ENCODE assay signal across 9 mouse cellular contexts in the genomic region with DNA sequence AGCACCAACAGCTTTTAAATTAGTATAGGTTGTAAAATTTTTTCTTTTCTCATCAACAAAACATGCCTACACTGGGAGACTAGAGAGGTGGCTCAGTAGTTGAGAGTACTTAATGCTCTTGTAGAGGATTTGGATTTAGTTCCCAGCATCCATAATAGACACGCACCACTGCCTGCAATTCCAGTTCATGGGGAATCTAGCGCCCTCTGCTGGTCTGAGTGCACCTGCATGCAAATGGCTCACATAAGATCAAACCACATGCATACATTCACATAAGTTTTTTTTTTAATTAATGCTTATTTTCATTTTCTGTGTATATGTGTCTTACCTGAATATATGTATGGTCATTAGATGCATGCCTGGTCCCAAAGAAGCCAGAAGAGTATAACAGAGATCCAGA. TPM values are rescaled to one million over a fixed set of nuclear protein-coding genes. Genes with fewer than 3 reads are reported as not detected.
DNase-seq lines count a peak whose midpoint lies in the region; ATAC-seq and TF ChIP-seq lines count a peak whose summit lies in the region.
"Had no signal": no experiment of that assay in that cellular context is flagged by ENCODE, and none has a peak within 500 bp of the region (broad histone marks: within the 10 kb centered on the region; RNA-seq: fewer than 3 reads in every experiment).

No protein-coding gene starts in this region.

- no peaks in the 10 kb centered on the region for H3K4me1 ChIP-seq in heart, embryonic 11.5 days (ENCODE audit: control insufficient read depth, insufficient read depth, low read length)
- no peaks in the 10 kb centered on the region; a peak in 1 of 4 replicates for H3K4me1 ChIP-seq in MEL (ENCODE audit: control insufficient read depth in 1 of 2, insufficient read depth in 2 of 2, low read length in 2 of 2)

- no peak overlapping the region for H3K9ac ChIP-seq in heart, embryonic 11.5 days (ENCODE audit: low read depth, low read length)
- no peak overlapping the region for H3K9ac ChIP-seq in MEL (ENCODE audit: control insufficient read depth, low read depth, low read length, poor library complexity, severe bottlenecking)
- H3K9ac ChIP-seq: lung, embryonic 15.5 days had no signal

- no peaks in the 10 kb centered on the region for H3K27me3 ChIP-seq in heart, embryonic 11.5 days (ENCODE audit: control insufficient read depth, insufficient read depth, low read length)
- no peaks in the 10 kb centered on the region; a peak in 2 of 4 replicates for H3K27me3 ChIP-seq in MEL (ENCODE audit: control insufficient read depth in 1 of 2, insufficient read depth in 2 of 2, low read length in 2 of 2)

- no peaks in the 10 kb centered on the region for H3K36me3 ChIP-seq in heart, embryonic 11.5 days (ENCODE audit: control insufficient read depth, insufficient read depth, low read length)
- H3K36me3 ChIP-seq in MEL (ENCODE audit: control insufficient read depth in 1 of 2, insufficient read depth in 2 of 2, low read length in 2 of 2) = no peaks in the 10 kb centered on the region
- H3K36me3 ChIP-seq: lung, embryonic 15.5 days had no signal

- peak; percentile 68 to 80 (median 77) for TF ChIP-seq CTCF in MEL (IDR thresholded peaks at IDR 0.05 in 2 of 3, conservative IDR thresholded peaks at IDR 0.05 in 1 of 3; ENCODE audit: control insufficient read depth in 1 of 3, insufficient read depth in 1 of 3, low read depth in 2 of 3, low read length in 3 of 3, poor library complexity in 1 of 3, severe bottlenecking in 1 of 3)

- H3K79me2 ChIP-seq in MEL (ENCODE audit: control insufficient read depth, insufficient read depth, low read length, poor library complexity) = no peaks in the 10 kb centered on the region

- H3K27ac ChIP-seq in heart, embryonic 11.5 days (ENCODE audit: low read depth, low read length) = no peak overlapping the region
- H3K27ac ChIP-seq in MEL (ENCODE audit: control insufficient read depth, low read depth, low read length) = no peak overlapping the region
- H3K27ac ChIP-seq: lung, embryonic 15.5 days had no signal

- peak; percentile 40 for TF ChIP-seq RAD21 in MEL (IDR thresholded peaks at IDR 0.05; ENCODE audit: low read depth, low read length)

- H3K9me3 ChIP-seq in heart, embryonic 11.5 days (replicated peaks; ENCODE audit: control insufficient read depth, low read length) = no peaks in the 10 kb centered on the region
- no peaks in the 10 kb centered on the region for H3K9me3 ChIP-seq in MEL (replicated peaks; ENCODE audit: insufficient read depth, low read length)
- H3K9me3 ChIP-seq: lung, embryonic 15.5 days had no signal

- 24% methylated on average over 2 of the region's 2 CpGs for whole genome bisulfite sequencing in heart, embryonic 11.5 days (ENCODE audit: insufficient replicate concordance)

- DNase-seq in heart, adult 8-10 months (ENCODE audit: low spot score) = peak; percentile 31
- peak; percentile 53 for DNase-seq in A20 (ENCODE audit: low read depth, low spot score)
- DNase-seq in MEL (ENCODE audit: low read depth, low spot score) = peak; percentile 70
- peak; percentile 56 for DNase-seq in embryo, embryonic 10.5 days (ENCODE audit: low spot score)
- no peak for DNase-seq in spleen, adult 12 weeks (ENCODE audit: low spot score)
- DNase-seq in ovary, adult 18-20 months (ENCODE audit: low spot score) = no peak

- no peak for ATAC-seq in heart, embryonic 11.5 days (replicated peaks; ENCODE audit: insufficient number of reproducible peaks, low FRiP score, low TSS enrichment)
- ATAC-seq in megakaryocyte progenitor cell, adult 5-6 weeks (replicated peaks; ENCODE audit: poor library complexity) = peak; percentile 72

- H3K4me2 ChIP-seq in heart, embryonic 11.5 days = no peak overlapping the region
- H3K4me2 ChIP-seq: lung, embryonic 15.5 days had no signal

- no peak for TF ChIP-seq POLR2A in MEL (IDR thresholded peaks at IDR 0.05; ENCODE audit: control insufficient read depth in 1 of 2, insufficient read depth in 1 of 2, low read depth in 1 of 2, low read length in 2 of 2, poor library complexity in 1 of 2)

- TF ChIP-seq EP300 in MEL (IDR thresholded peaks at IDR 0.05; ENCODE audit: low read depth in 1 of 2, low read length in 2 of 2) = no peak

- no peak overlapping the region for H3K4me3 ChIP-seq in heart, embryonic 11.5 days (ENCODE audit: low read depth, low read length)
- H3K4me3 ChIP-seq in MEL (ENCODE audit: control insufficient read depth in 1 of 2, insufficient read depth in 1 of 2, low read depth in 2 of 2, low read length in 2 of 2) = no peak overlapping the region
- H3K4me3 ChIP-seq: lung, embryonic 15.5 days had no signal

TF ChIP-seq in MEL, 35 proteins besides CTCF, POLR2A, EP300 and RAD21:
- TF ChIP-seq CHD2 (IDR thresholded peaks at IDR 0.05; ENCODE audit: low read length) (no peak), MAZ (IDR thresholded peaks at IDR 0.05; ENCODE audit: low read depth, low read length) (no peak), ZNF384 (IDR thresholded peaks at IDR 0.05; ENCODE audit: low read depth, low read length) (peak; percentile 12; the same call in 1 of the 2 replicates), MAX (IDR thresholded peaks at IDR 0.05; ENCODE audit: low read length) (no peak), SMC3 (IDR thresholded peaks at IDR 0.05; ENCODE audit: low read depth, low read length) (peak; percentile 49), KAT2A (conservative IDR thresholded peaks at IDR 0.05; ENCODE audit: low read depth, low read length) (no peak), ZC3H11A (IDR thresholded peaks at IDR 0.05; ENCODE audit: low read depth, low read length) (0 out of 2 replicates have a peak, but pooled peaks have one; percentile 13), MXI1 (IDR thresholded peaks at IDR 0.05; ENCODE audit: low read depth, low read length) (no peak), MYC (IDR thresholded peaks at IDR 0.05; ENCODE audit: low read depth, low read length) (0 out of 2 replicates have a peak, but pooled peaks have one; percentile 50)

RNA-seq across cellular contexts. Expression of gene Nlrp12, which starts 13.2 kb away (rescaled TPM):
- under 1 TPM in 1 of 4 experiments, not detected in 3; 0.12 TPM for total RNA-seq in heart, adult 8-10 months (2022)
- polyA plus RNA-seq in heart, embryonic 11.5 days (2014; fragmentation: Nextera tagmentation; extraction: Ambion mirVana) = not detected in 2 replicates
- not detected in 2 replicates for total RNA-seq in MEL (2012; rRNA removed)
- polyA plus RNA-seq in MEL (2012; ENCODE audit: insufficient read depth in 1 of 2, insufficient read length in 2 of 2, low read depth in 1 of 2, low replicate concordance in 2 of 2, missing spikeins in 1 of 2) = not detected
- 0.83 and 1.4 TPM in 2 replicates for total RNA-seq in megakaryocyte progenitor cell, adult 5-6 weeks (2015)
- total RNA-seq in megakaryocyte progenitor cell, adult 5-6 weeks (2017) = 2.3 and 2.7 TPM in 2 replicates

RNA-seq across cellular contexts. Expression of gene Myadm, which starts 26.1 kb away (rescaled TPM):
- 100 to 1,000 TPM in 3 of 4 experiments, 10 to 100 TPM in 1; 93.9 to 139 (median 128) TPM for total RNA-seq in heart, adult 8-10 months (2022)
- 221 and 235 TPM in 2 replicates for polyA plus RNA-seq in heart, embryonic 11.5 days (2014; fragmentation: Nextera tagmentation; extraction: Ambion mirVana)
- total RNA-seq in MEL (2012; rRNA removed) = 0.62 and 1.3 TPM in 2 replicates
- 1 to 10 TPM in 1 of 2 experiments, not detected in 1; 7.4 TPM for polyA plus RNA-seq in MEL (2012; ENCODE audit: insufficient read depth in 1 of 2, insufficient read length in 2 of 2, low read depth in 1 of 2, low replicate concordance in 2 of 2, missing spikeins in 1 of 2)
- 12.8 and 13.8 TPM in 2 replicates for total RNA-seq in megakaryocyte progenitor cell, adult 5-6 weeks (2015)
- total RNA-seq in megakaryocyte progenitor cell, adult 5-6 weeks (2017) = 3.2 and 3.7 TPM in 2 replicates

RNA-seq across cellular contexts. Expression of gene Prkcg, which starts 26.2 kb away (rescaled TPM):
- total RNA-seq in heart, adult 8-10 months (2022) = 1 to 10 TPM in 2 of 4 experiments, under 1 TPM in 2; 0.57 to 1.8 (median 1.1) TPM
- 0.10 and 0.14 TPM in 2 replicates for polyA plus RNA-seq in heart, embryonic 11.5 days (2014; fragmentation: Nextera tagmentation; extraction: Ambion mirVana)
- not detected in 2 replicates for total RNA-seq in MEL (2012; rRNA removed)
- under 1 TPM in 1 of 2 experiments, not detected in 1; 0.10 TPM for polyA plus RNA-seq in MEL (2012; ENCODE audit: insufficient read depth in 1 of 2, insufficient read length in 2 of 2, low read depth in 1 of 2, low replicate concordance in 2 of 2, missing spikeins in 1 of 2)
- total RNA-seq in megakaryocyte progenitor cell, adult 5-6 weeks (2015) = 0.10 and 0.32 TPM in 2 replicates
- not detected in 2 replicates for total RNA-seq in megakaryocyte progenitor cell, adult 5-6 weeks (2017)

Comparison
In these comparisons a context has a peak if more than half of its experiments do, and no peak if none do; other contexts are left out.
1. DNase-seq: peak in heart, adult 8-10 months (single experiment), A20 (single experiment), MEL (single experiment) and embryo, embryonic 10.5 days (single experiment); none in spleen, adult 12 weeks (single experiment) and ovary, adult 18-20 months (single experiment).
2. RNA of gene Myadm, which starts 26.1 kb away (total RNA-seq): 93.9 to 139 TPM in heart, adult 8-10 months; 3.2 to 13.8 TPM in megakaryocyte progenitor cell, adult 5-6 weeks and 0.62 to 1.3 TPM in MEL; every median in the first group is over 4 times any median in the second.